Mouse (Mus musculus): ENCODE data around the gene Vipas39.

- TF ChIP-seq CTCF (IDR thresholded peaks at IDR 0.05; ENCODE audit: borderline replicate concordance, insufficient read depth, low read depth, low read length) (no peak), POLR2A (IDR thresholded peaks at IDR 0.05; ENCODE audit: borderline replicate concordance, insufficient read depth, low read length) (no peak)
These were observed 66.7 kb downstream of the Vipas39 start, which contains the start of gene Samd15 for GRCm38 (mm10) chr12:87199206-87199972.
